Mouse (Mus musculus): ENCODE measurements around the gene Tal1. TPM values are rescaled to one million over a fixed set of nuclear protein-coding genes. Genes with fewer than 3 reads are reported as not detected.

Tal1 gene
- total RNA-seq, 2 experiments from 2014 or later, result 63.8 to 115 TPM

DNA sequence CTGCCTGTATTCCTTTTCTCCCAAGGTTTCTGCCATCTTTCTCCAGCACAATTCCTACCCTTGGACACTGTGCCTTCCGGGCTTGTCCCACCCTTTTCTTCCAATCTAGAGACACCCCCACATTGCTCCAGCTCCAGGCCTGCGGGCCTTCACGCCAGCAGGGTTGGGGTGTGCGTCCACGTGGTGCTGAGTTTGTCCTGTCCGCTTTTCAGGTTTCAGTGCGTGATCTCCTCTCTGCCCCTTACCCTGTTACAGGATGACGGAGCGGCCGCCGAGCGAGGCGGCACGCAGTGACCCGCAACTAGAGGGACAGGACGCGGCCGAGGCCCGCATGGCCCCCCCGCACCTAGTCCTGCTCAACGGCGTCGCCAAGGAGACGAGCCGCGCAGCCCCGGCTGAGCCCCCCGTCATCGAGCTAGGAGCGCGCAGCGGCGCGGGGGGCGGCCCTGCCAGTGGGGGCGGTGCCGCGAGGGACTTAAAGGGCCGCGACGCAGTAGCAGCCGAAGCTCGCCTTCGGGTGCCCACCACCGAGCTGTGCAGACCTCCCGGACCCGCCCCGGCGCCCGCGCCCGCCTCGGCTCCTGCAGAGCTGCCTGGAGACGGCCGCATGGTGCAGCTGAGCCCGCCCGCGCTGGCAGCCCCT is 6.8 kb downstream of the Tal1 start:
- peak; percentile 20 for ATAC-seq (replicated peaks; ENCODE audit: low FRiP score, low TSS enrichment, poor library complexity, severe bottlenecking)

- ATAC-seq (replicated peaks; ENCODE audit: low FRiP score, low TSS enrichment, poor library complexity, severe bottlenecking), result 0 out of 2 replicates have a peak, but pooled peaks have one; percentile 0
These were observed 7.5 kb downstream of the Tal1 start for GRCm38 (mm10) chr4:115063518-115064239.

DNA sequence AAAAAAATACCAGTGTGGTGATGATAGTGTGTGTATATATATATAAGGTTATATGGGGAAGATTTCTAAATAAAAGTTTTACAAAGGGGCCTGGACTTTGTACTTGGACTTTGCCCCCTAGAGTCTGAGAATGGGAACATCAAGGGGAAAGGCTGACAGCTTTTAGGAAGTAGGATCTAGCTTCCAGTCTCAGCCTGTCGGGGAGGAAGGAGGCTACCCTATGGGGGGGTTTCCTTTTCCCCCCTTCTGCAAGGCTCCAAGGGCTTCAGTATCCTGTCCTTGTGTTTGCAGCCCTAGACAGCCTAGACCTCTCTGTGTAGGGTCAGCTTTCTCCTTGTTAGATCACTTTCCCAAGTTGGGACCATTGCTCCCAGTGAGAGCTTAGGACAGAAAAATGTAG is 15.4 kb downstream of the Tal1 start:
- ATAC-seq (replicated peaks; ENCODE audit: low FRiP score, low TSS enrichment, poor library complexity, severe bottlenecking), result 0 out of 2 replicates have a peak, but pooled peaks have one; percentile 35

DNA sequence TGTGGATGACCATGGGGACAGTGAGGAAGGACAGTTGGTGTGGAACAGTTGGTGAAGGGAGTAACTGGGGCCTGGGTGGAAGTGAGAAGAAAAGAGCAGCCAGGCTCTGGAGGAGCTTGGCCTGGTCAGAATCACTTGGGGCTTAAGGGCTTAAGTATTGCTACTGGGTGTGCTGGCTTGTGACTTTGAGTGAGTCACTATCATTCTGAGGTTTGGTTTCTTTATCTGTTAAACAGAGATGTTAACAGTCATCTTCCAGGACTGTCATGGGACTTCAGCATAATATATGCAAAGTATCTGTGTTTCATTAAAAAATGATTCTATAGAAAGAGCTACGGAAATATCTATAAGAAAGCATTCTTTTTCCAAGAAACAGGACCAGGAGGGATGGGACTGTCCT is 18.6 kb downstream of the Tal1 start:
- no peak for ATAC-seq (replicated peaks; ENCODE audit: low FRiP score, low TSS enrichment, poor library complexity, severe bottlenecking)

DNA sequence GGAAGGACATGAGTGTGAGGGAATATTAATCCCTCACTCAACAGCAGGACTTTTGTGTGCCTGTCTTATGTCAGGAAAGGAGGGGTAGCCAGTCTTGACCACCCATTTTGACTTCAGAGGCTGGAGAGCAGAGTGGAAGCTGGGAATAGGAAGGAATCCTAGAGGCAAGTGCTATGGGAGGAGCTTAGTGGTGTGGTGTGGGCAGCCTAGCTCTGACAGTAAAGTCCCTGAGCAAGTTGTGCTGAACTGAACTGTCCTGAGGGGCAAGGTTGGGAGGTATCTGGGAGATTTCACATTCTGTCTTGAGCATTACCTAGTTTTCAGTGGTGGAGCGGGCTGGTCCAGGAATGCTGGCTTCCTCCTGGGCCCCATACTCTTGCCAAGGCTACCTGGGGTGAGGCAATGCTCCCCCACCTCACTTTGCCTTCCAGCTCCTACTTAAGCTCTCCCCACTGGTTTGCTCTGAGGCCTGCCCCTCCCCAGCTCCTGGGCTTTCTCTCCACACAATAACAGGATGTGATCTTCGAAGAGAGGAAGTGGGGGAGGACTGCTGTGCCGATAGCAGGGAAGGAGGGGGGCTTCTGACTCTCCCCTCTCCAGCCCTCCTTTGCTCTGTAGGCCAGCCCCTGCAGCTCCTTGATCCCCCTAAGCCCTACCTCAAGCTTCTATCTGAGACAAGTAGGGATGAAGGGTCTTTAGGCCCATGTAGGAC is 19.1 kb downstream of the Tal1 start:
- ATAC-seq (replicated peaks; ENCODE audit: low FRiP score, low TSS enrichment, poor library complexity, severe bottlenecking), result 0 out of 2 replicates have a peak, but pooled peaks have one; percentile 6

DNA sequence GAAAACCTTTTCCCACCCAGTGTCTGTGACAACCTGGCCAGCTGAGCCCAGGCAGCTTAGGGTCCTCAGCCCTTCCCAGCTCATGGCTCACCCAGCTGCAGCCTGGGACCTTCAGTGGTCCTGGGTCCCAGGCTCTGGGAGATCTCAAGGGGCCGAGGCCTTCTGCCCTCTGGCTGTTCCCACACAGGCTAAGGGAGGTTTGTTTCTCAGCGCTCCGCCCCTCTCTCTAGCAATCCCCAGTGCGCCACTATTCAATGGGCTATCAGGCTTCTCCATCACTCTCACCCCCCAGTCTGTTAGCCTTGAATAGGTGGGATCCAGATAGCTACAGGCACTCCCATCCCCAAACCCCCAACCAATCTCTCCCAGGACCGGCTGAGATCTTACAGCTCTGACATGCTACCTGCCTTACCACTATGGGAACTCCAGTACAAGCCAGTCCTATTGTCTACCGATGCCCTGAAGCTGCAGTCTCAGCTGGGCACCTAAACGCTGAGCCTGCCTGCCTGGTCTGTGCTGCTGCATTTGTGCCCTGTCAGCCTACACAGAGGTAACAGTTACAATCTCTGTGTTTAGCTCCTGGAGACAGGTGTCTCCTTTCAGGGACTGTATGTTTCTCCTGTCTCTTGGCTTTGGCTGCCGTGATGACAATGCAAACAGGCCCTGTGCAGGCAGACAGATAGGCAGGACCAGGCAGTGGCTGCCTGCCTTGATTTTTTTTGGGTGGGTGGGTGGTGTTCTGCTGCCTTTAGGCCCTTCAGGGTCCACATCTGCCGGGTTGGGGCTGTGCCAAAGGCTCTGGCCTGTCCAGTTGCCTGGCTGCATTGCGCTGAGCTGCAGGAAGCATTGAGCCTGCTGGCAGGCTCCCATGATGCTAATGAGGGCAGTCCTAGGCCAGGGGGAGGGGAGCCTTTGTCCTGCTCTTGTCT is 22.9 kb downstream of the Tal1 start:
- peak; percentile 18; the same call in 1 of the 2 replicates for ATAC-seq (replicated peaks; ENCODE audit: low FRiP score, low TSS enrichment, poor library complexity, severe bottlenecking)

DNA sequence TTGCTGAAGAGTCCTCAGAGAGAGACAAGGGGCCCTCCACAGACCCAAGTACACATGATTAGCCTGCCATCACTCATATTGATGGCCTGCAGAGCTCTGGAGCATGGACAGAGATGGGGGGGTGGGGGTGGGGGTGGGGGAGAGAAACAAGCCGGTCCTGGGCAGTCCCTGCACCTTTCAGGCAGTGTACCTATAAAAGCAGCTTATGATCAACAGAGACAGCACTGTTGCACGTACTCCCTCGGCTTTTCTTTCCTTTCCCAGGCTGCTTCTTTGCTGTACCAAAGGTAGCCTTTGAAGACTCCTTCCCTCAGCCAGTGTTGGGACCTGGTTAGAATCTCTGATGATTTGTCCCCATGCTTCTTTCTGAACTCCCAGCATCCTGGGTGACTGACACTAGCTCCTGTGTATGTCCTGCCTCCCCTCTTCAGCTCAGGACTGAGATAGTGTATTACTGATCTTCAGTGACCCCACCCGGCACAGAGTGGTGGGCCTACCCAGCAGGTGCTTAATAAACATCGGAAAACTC is 23.7 kb downstream of the Tal1 start:
- ATAC-seq (replicated peaks; ENCODE audit: low FRiP score, low TSS enrichment, poor library complexity, severe bottlenecking), result no peak

DNA sequence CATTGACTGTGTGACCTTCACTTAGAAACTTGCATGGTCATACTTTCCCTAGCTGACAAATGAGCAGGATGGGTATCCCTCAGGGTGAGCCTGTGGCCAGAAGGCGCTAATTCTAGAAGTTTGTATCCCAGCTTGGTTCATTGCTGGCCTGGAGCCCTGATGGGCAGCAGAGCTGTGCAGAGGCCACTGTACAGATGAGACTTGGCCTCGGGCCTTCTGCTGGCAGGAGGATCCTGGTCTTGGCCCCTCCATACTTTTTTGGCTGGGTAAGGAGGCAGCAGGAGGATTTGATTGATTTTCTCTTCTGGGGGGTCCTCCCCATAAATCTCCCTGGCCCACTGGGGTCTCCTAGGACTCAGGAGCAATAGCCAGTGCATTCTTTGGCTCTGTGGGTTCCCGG is 26.8 kb downstream of the Tal1 start:
- ATAC-seq (replicated peaks; ENCODE audit: low FRiP score, low TSS enrichment, poor library complexity, severe bottlenecking), result no peak

- ATAC-seq (replicated peaks; ENCODE audit: low FRiP score, low TSS enrichment, poor library complexity, severe bottlenecking), result peak; percentile 54
These were observed 29.4 kb downstream of the Tal1 start for GRCm38 (mm10) chr4:115085522-115086095.

- ATAC-seq (replicated peaks; ENCODE audit: low FRiP score, low TSS enrichment, poor library complexity, severe bottlenecking), result no peak
These were observed 30.0 kb downstream of the Tal1 start for GRCm38 (mm10) chr4:115086257-115086656.

DNA sequence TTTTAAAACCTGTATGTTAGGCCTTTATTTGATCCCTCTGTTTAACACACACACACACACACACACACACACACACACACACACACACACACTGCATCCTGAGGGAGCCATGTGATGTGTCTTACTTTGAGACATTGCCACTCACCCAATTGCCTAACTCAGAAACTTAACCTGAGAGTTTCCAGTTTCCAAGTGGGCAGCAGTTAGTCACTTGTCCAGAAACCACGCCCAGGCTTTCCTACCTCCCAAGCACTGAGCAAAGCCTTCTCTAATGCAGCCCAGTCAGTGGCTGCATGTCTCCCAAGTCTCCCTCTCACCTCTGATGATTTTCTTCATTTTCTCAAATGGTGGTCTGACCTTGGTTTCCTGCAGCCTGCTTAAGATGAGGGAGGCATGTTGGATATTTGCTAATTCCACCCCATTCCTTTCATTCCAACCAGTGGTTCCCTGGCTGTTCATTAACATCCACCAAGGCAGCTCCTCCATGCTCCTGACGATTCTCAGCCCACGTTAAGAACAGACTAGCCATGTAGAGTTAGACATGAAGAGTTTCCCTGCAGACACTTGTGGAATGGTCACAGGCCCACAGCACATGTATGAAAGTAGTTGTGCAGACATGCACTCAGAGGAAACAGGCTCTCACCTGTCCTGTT is 30.7 kb downstream of the Tal1 start:
- no peak for ATAC-seq (replicated peaks; ENCODE audit: low FRiP score, low TSS enrichment, poor library complexity, severe bottlenecking)

DNA sequence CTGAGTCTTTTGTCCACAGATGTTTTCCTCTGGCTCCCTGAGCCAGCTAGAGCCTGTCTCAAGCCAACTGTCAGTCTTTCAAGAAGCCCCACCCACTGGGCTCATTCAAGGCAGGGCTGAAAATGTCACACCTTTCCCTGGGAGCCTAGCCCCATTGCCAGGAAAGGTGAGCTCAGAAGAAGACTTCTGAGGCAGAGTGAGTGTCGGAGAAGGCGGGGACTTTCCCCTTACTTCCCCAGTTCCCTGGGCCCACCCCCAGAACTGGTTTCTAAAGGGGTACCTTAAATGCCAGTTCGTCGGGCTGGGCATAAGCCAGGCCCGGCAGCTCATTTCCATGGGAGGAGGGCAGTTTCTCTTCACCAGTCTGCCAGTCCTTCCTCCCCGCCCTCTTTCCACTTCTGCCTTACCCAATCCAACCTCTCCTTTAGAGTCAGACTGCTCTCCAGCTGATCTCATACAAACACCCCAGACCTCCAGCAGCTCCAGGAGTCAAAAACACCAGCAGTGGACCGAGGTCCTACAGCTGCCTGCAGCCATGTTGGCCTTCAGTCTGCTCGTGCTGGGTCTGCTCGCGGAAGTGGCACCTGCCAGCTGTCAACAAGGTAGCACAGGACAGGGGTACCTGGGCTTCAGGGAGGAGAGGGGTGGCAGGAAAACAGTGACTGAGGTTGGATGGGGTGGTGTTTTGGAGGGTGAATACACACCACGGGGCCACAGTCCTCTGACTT is 32.5 kb downstream of the Tal1 start, which contains the start of gene Pdzk1ip1:
Pdzk1ip1 (plus strand) TSS at position 98 of the 728 bp plus-strand sequence.
- ATAC-seq (replicated peaks; ENCODE audit: low FRiP score, low TSS enrichment, poor library complexity, severe bottlenecking), result peak; percentile 82

- no peak for ATAC-seq (replicated peaks; ENCODE audit: low FRiP score, low TSS enrichment, poor library complexity, severe bottlenecking)
These were observed 34.4 kb downstream of the Tal1 start for GRCm38 (mm10) chr4:115090592-115090991.

GRCm38 (mm10) chr4:115091806-115092205 is 35.6 kb downstream of the Tal1 start:
- no peak for ATAC-seq (replicated peaks; ENCODE audit: low FRiP score, low TSS enrichment, poor library complexity, severe bottlenecking)

- no peak for ATAC-seq (replicated peaks; ENCODE audit: low FRiP score, low TSS enrichment, poor library complexity, severe bottlenecking)
These were observed 37.2 kb downstream of the Tal1 start for GRCm38 (mm10) chr4:115093331-115093864.

- no peak for ATAC-seq (replicated peaks; ENCODE audit: low FRiP score, low TSS enrichment, poor library complexity, severe bottlenecking)
These were observed 37.8 kb downstream of the Tal1 start for GRCm38 (mm10) chr4:115094056-115094455.

GRCm38 (mm10) chr4:115095671-115096434 is 39.6 kb downstream of the Tal1 start:
- peak; percentile 75 for ATAC-seq (replicated peaks; ENCODE audit: low FRiP score, low TSS enrichment, poor library complexity, severe bottlenecking)
